Mouse (Mus musculus) inflammation-experienced regulatory T-cells, adult 6 months (primary cell): ENCODE data around the gene Poc1b. TPM values are rescaled to one million over a fixed set of nuclear protein-coding genes. Genes with fewer than 3 reads are reported as not detected.
A peak's percentile ranks its signal among the peaks of the same experiment; 100 is the strongest.

ENCODE experiments used
- ATAC-seq: one replicate; pipeline ENCODE4 v1.8.0; 2017
- polyA plus RNA-seq, 3 experiments: library from polyadenylated mRNA; unstranded; fragments of 100-300 nt; shearing (Covaris generic); gene quantifications; one replicate each; pipeline ENCODE4 v1.2.1; 2017

Gene Poc1b
- polyA plus RNA-seq, 3 experiments from 2014 or later, result 6.8 to 10.9 (median 7.9) TPM

- peak; percentile 28 for ATAC-seq
These were observed 121.4 kb downstream of the Poc1b start for GRCm38 (mm10) chr10:99227968-99228864.

GRCm38 (mm10) chr10:99229031-99229684 is 122.3 kb downstream of the Poc1b start:
- peak; percentile 60 for ATAC-seq

- no peak for ATAC-seq
These were observed 125.8 kb downstream of the Poc1b start for GRCm38 (mm10) chr10:99232518-99233227.

- no peak for ATAC-seq
These were observed 127.5 kb downstream of the Poc1b start for GRCm38 (mm10) chr10:99234336-99234735.

GRCm38 (mm10) chr10:99235081-99235480 is 128.2 kb downstream of the Poc1b start:
- no peak for ATAC-seq

- no peak for ATAC-seq
These were observed 130.5 kb downstream of the Poc1b start for GRCm38 (mm10) chr10:99237205-99237832.

GRCm38 (mm10) chr10:99238537-99238936 is 131.7 kb downstream of the Poc1b start:
- ATAC-seq, result no peak

- peak; percentile 56 for ATAC-seq
These were observed 134.5 kb downstream of the Poc1b start for GRCm38 (mm10) chr10:99241284-99241828.

- ATAC-seq, result peak; percentile 76
These were observed 135.2 kb downstream of the Poc1b start for GRCm38 (mm10) chr10:99241829-99242711.

GRCm38 (mm10) chr10:99242721-99243120 is 135.9 kb downstream of the Poc1b start:
- ATAC-seq, result no peak

- no peak for ATAC-seq
These were observed 137.2 kb downstream of the Poc1b start for GRCm38 (mm10) chr10:99243907-99244489.

GRCm38 (mm10) chr10:99244655-99245260 is 137.9 kb downstream of the Poc1b start:
- peak; percentile 14 for ATAC-seq

GRCm38 (mm10) chr10:99246797-99247508 is 140.1 kb downstream of the Poc1b start:
- ATAC-seq, result no peak

Other genes with a start within 250 kb of the Poc1b start
- 100 to 1,000 TPM; 144 to 179 (median 149) TPM for gene Atp2b1, start 192.6 kb upstream of the Poc1b start, polyA plus RNA-seq
- gene Galnt4, start 1.1 kb downstream of the Poc1b start, polyA plus RNA-seq, result 1 to 10 TPM; 2.6 to 3.4 (median 3.4) TPM
- gene Phxr2, start 19.3 kb downstream of the Poc1b start, polyA plus RNA-seq, result not detected
- 10 to 100 TPM; 32.8 to 52.8 (median 41.2) TPM for gene Dusp6, start 156.2 kb downstream of the Poc1b start, polyA plus RNA-seq